Mouse (Mus musculus) G1E-ER4 (cell line): ENCODE measurements around the gene Acad12. TPM values are rescaled to one million over a fixed set of nuclear protein-coding genes. Genes with fewer than 3 reads are reported as not detected.

ENCODE experiments used
- GATA1 ChIP-seq: IDR thresholded peaks from one replicate; pipeline ENCODE4 v1.8.0; 2012; ENCODE audit warnings: low read length, inconsistent platforms
- polyA plus RNA-seq: library from polyadenylated mRNA; stranded (reverse); fragments of >175 nt; gene quantifications from 2 replicates; pipeline ENCODE4 v1.2.3, GENCODE M21; 2012

The Acad12 gene
- polyA plus RNA-seq, 1 experiment, result 1.3 TPM

GRCm38 (mm10) chr5:121623241-121623640 is 4.5 kb upstream of the Acad12 start:
- no peak for TF ChIP-seq GATA1

GRCm38 (mm10) chr5:121621102-121621501 is 2.4 kb upstream of the Acad12 start:
- no peak for TF ChIP-seq GATA1

- TF ChIP-seq GATA1, result no peak
Measured at GRCm38 (mm10) chr5:121612036-121612435, 6.7 kb downstream of the Acad12 start.

- TF ChIP-seq GATA1, result no peak
Measured at GRCm38 (mm10) chr5:121606151-121606550, 12.6 kb downstream of the Acad12 start.

GRCm38 (mm10) chr5:121601547-121602299 is 17.0 kb downstream of the Acad12 start:
- no peak for TF ChIP-seq GATA1

GRCm38 (mm10) chr5:121598871-121599610 is 19.7 kb downstream of the Acad12 start:
- no peak for TF ChIP-seq GATA1

- TF ChIP-seq GATA1, result no peak
Measured at GRCm38 (mm10) chr5:121597991-121598537, 20.7 kb downstream of the Acad12 start.

GRCm38 (mm10) chr5:121597332-121597731 is 21.4 kb downstream of the Acad12 start:
- no peak for TF ChIP-seq GATA1

GRCm38 (mm10) chr5:121596226-121596625 is 22.5 kb downstream of the Acad12 start:
- no peak for TF ChIP-seq GATA1

GRCm38 (mm10) chr5:121595758-121596157 is 23.0 kb downstream of the Acad12 start:
- TF ChIP-seq GATA1, result no peak

GRCm38 (mm10) chr5:121594714-121595313 is 23.9 kb downstream of the Acad12 start:
- no peak for TF ChIP-seq GATA1

- TF ChIP-seq GATA1, result no peak
Measured at GRCm38 (mm10) chr5:121593451-121594401, 25.0 kb downstream of the Acad12 start, which contains the start of gene Aldh2. TSS of gene Aldh2 (minus strand) at chr5:121593824.

GRCm38 (mm10) chr5:121592816-121593407 is 25.8 kb downstream of the Acad12 start:
- no peak for TF ChIP-seq GATA1

GRCm38 (mm10) chr5:121592064-121592815 is 26.5 kb downstream of the Acad12 start:
- no peak for TF ChIP-seq GATA1
